Mouse (Mus musculus): ENCODE measurements at regions not wholly inside any gene's neighbourhood (a gene's known extent, or its start where the extent isn't known, plus 50 kb on each side); places are given as distances from the start of the nearest gene placed in this dataset.

DNA sequence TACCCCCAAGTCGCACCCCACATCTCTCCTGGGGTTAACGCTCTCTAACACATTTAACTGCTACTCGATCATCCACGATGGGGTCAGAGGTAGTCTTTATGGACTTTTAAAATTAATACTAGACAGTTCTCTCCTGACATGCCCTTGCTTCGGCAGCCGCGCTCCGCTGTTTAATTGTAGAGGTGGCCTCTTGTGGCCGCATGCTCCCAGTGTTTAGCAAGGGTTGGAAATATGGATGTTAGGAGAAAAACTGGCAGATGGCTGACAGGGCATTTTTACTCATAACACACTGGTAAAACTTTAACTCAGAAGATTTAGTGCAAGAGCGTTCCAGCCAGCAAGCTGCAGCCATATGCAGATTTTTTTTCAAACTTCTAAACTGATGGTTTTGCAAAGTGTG is 242.7 kb downstream of the Tshz3 start:
- DNase-seq (ENCODE audit: low read depth) = no peak

DNA sequence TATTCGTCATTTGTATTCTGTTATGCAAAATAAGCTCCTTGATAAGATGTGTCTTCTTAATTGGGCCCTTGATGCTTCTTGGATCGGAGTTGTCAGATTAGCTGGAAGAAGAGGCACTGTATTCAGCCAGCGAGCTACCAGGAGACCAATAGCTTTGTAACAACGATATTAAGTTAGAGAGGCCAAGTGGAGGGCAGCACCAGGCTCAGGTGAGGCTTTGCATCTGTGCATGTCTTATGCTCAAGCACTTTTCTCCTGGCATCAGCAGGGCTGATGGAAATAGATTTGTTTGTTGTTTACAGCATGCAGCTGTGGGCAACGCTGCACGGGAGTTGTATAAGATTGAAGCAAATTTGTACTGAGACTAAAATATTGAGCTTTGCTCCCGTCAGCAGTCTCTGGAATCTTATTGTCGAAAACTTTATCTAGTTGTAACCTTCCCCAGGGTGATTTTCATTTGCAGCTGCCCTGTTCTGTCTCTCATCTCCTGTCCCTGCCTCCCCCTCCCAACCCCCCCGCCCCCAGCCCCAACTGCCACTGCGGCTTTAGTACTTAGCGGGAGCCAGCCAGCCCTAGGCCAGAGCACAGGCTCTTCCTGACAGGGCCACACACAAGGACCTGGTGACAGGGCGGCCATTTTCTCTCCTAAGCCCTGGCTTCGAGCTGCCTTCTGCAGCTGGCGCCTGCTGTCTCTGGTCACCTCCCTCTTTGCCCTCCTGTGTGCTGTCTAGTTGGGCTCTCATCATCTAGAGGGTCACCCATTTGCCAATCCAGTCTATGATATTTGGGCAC is 247.3 kb downstream of the Tshz3 start:
- DNase-seq (ENCODE audit: low read depth) = no peak

DNA sequence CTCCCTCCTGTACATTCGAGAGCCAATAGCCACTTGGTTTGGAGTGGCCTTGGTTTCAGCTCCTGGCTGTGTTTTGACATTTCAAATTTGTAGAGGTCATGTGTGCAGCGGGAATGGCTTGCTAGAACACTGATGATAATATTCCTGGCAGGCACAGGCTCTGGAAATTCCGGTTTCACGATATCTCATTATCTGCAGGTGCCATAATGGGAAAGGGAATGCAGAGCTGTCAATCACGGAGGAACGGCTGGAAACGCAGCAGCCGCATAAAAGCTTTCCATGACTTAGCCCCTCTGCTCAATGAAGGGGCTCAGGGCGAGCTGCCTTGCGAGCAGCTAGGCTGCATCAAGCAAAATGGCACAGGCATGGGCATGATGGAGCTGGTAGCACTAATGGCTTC is 251.6 kb downstream of the Tshz3 start:
- DNase-seq (ENCODE audit: low read depth) = no peak

DNA sequence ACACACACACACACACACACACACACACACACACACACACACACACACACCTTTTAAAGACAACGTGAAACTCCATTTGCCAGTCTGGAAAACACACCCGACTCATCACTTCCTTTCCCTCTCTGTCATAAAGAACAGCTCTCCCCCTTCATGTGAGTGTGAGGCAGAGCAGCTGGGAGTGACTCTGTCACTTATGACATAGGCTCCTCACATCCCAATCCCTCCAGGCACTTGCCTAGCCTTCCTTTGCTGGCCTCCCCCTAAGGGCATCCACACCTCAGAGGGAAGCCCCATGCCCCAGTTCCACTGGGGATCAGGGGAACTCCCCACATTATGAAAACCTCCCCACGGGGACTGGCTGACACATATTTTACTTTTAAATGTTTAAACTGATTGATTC is 257.5 kb downstream of the Tshz3 start:
- DNase-seq (ENCODE audit: low read depth) = no peak

DNA sequence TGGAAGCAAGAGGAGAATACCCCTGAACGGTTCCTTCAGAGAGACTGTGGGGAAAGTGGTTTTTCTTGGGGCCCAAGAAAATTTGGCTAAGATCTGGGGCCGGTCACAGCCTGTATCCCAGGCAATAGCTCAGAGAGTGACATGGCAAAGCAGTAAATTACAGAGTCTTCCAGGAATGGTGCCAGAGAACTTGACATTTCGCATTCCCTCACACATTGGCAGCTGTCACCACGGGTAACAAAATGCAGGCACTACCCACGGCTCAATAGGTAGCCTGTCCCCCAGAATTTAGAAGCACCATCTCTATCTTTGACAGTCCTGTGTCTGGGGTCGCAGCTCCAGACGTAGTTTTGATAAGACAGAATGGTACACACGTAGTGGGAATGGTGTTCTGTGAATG is 260.3 kb downstream of the Tshz3 start:
- DNase-seq (ENCODE audit: low read depth) = no peak

DNA sequence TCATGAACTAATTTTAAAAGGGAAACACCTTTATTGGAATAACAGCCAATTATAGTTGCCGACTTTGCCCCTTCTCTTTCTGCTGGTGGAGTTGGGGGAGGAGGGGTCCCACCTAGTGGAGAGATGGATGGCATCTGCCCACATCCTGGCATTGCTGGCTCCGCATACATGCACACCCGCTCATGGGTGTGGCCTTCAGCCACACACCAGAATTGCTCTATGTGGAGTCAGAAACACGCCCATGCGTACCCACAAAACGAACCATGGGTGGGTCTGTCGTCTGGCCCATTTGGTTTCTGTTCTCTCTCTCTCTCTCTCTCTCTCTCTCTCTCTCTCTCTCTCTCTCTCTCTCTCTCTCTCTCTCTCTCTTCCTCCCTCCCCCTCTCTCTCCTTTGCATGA is 273.9 kb downstream of the Tshz3 start:
- DNase-seq (ENCODE audit: low read depth) = no peak

DNA sequence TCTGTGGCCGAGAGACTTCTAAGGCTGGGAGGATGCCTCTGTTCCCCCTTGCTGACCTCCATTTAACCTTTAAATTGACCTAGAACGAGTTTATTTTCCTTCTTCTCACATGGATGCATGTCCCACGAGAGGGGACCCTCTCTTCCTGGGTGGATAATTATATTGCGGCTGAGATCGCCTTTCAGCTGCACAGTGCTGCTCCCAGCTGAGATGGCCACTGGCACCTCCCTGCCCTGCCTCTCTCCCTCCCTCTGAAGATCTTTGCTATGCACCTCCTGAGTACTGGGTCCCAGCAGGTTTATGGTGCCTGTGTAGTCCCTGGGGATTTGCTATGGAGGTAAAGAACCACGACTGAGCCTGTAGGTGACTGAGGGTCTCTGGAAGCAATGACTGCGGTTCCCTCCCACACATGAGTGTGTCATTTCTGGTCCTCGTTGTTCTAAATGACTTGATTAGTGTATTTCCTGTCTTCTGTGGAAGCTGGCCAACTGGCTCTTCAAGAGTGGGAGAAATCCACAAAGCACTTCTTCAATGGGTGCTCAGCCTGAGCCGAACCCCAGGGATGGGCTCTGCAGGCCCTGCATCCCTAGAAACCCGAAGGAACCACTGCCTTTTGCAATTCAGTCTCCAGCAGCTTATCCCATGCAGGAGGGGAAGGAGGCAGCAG is 275.9 kb downstream of the Tshz3 start:
- no peak for DNase-seq (ENCODE audit: low read depth)

DNA sequence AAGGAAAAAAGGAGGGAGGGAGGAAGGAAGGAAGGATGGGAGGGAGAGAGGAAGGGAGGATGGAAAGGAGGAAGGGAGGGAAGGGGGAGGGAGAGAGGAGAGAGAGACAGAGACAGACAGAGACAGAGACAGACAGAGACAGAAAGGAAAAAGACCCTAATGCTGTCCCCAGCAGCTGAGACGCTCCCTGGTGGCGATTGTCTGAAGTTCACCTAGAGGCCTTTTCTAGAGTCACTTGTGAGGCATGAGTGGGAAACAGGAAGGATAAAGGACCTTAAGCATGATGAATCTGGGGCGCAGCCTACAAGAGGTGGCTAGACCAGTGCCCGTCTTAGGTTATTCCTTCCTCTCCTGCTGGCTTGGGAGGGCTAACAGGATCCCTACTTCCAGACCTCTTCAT is 276.7 kb downstream of the Tshz3 start:
- DNase-seq (ENCODE audit: low read depth) = peak; percentile 8

DNA sequence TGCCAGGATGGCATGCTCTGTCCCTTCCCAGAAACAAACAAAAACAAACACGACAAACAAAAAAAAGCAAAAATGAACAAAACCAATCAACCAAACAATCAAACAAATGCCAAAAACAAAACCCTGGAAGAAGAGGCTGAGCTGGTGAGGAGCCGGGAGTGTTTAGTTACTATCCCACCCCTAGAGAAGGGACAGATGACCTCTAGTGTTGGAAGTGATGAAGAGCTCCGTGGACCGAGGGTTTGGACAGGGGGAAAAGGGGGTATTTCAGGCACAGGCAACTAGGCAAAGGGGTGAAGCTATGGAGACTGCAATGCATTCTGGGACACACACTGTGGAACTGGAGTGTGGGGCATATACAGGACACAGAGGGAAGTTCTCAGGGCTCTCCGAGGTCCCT is 277.6 kb downstream of the Tshz3 start:
- no peak for DNase-seq (ENCODE audit: low read depth)

DNA sequence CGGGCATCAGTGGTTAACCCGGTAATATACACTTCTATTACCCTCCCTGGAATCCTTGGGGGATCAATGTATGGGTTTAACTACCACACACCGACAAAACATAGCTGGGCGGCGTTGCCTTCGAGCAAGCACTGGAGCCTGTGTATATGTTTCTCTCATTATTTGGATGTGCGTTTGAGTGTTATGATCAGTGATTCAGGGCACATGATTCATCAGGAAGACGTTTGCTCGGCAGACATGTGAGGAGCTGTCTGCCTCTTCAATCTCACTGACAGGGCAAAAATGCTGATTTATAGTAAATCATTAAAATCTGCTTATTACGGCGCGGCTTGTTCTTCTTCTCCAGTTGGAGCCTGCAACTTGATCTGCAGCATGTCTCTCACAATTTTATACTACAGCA is 279.9 kb downstream of the Tshz3 start:
- DNase-seq (ENCODE audit: low read depth) = no peak

DNA sequence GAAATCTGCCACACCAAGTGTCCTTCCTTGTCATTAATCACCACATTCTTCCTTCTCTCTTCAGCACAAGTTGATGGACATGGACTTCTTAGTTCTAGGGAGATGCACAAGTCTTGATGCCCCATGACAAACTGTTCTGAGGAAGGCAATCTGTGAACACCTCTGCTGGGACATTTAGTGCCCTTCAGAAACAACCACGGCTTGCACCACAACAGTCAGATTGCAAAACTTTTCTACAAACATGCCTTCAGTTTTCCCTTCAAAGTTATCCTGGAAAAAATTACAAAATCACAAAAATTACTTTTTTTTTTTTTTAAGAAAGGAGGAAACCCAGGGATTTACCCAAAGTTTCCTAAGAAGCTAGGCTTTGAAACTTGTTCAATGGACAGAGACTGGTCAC is 291.5 kb downstream of the Tshz3 start:
- DNase-seq (ENCODE audit: low read depth) = no peak

DNA sequence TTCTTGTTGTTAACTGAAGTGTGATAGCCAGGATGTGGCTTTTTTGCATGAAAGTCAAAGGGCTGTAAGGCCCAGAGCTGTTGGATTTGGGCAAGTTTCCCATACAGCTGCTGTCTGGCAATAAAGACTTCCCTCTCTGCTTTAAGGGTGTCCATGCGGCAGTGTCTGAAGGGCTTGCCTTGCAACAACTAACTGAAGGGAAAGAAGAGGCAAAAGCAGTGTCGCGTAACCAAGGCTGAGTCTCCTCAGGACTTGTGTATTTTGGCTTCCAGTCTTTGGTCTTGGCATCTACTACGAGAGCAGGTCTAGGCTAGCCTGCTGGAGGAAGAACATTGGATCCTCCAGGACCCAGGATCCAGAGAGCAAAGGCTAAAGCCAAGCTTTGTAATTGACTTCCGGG is 306.7 kb downstream of the Tshz3 start:
- DNase-seq (ENCODE audit: low read depth) = no peak

DNA sequence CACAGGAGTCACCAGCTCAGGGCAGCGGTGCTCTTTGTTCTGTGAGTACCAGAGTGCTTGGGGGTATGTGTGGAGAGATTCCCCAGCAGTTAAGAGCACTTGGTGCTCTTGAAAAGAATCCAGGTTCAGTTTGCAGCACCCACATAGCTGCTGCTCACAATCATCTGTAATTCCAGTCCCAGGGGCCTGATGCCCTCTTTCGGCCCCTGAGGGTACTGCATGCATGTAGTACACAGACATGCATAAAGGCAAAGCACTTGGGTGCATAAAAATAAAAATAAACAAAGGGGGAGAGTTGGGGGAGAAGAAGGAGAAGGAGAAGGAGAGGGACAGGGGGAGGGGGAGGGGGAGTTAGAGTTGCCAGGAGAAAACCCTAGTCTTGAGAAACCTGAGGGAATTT is 307.8 kb downstream of the Tshz3 start:
- peak; percentile 3 for DNase-seq (ENCODE audit: low read depth)

DNA sequence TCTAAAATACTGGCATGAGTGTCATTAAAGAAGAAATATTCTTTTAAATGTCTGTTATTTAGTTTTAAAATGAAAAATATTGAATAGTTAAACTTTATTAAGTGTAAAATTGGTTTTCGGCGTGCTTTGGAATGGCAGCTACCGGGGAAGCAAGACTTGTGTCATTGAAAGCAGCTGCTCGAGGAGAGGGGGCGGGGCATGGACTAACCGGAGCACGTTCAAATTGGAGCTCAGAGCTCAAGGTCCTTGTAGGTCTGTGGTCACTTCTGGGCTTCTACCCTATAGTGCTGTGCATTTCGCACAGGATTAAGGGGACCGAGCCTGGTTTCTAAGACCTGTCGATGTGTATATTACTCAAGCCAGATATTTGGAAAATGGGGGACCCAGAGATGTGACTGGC is 309.0 kb downstream of the Tshz3 start:
- DNase-seq (ENCODE audit: low read depth) = no peak

DNA sequence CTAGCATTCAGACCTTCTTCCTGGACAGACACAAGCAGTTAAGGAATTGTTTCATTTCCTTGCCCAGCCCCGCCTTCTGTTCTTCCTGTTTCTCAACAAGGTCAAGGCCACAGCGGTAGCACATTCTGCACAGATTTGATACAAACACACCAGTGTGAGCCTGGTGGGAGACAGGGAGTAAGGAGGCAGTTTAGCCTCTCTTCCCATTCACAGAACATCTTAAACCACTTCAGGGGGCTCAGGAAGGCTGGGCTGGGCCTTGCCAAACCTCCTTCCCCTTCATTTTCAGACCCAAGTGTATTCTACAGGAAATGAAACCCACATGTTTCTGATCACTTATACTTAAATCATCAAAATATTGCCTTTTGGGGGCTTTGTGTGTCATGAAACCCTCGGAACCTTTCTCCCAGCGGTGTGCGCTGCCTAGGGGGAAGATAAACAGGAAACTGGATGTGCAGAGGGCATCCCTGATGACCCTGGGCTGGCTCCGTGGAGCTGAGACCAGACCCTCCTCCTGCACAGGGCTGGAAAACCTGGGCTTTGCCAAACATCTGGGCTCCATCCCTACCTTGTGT is 313.3 kb downstream of the Tshz3 start:
- no peak for DNase-seq (ENCODE audit: low read depth)

DNA sequence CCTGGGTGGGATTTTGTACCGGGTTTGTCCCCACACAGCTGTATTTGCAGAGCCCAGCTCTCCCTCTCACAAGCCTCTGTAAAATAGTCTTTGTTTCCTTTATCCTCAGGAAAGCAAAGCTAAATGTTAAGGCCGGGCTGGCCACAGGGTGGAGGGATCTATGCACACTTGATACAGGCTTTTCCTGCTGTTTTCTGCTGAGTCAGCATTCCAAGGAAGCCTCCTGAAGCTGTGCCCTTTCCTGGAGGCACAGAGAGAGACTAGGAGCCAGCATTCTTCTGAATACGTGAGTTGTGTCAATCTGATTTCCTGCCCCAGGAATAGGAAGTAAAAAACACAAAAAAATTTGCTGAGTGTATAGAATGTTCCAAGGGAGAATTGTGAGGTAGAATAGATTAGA is 322.2 kb downstream of the Tshz3 start:
- DNase-seq (ENCODE audit: low read depth) = no peak

DNA sequence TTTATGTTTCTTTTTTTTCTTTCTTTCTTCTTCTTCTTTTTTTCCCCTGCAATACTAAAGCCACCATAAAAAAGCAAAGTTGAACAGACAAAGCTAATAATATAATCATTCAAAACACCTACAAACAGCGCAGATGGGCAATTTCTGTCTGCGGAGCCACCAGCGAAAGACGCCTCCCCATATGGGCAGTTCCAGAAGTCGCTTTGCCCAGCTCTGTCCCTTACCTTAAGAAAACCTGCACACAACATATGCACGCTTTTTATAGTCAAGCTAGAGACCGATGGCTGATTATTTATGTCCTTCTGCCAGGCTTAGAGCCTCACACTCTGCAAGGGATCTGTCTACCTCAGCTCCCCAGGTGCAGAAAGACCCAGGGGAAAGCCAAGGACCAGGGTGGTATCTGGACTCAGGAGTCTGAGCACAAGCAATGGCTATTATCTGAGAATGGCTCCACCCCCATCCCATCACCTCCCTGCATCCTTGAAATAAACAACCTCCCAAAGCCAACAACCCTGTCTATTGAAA is 326.6 kb downstream of the Tshz3 start:
- DNase-seq (ENCODE audit: low read depth) = no peak

DNA sequence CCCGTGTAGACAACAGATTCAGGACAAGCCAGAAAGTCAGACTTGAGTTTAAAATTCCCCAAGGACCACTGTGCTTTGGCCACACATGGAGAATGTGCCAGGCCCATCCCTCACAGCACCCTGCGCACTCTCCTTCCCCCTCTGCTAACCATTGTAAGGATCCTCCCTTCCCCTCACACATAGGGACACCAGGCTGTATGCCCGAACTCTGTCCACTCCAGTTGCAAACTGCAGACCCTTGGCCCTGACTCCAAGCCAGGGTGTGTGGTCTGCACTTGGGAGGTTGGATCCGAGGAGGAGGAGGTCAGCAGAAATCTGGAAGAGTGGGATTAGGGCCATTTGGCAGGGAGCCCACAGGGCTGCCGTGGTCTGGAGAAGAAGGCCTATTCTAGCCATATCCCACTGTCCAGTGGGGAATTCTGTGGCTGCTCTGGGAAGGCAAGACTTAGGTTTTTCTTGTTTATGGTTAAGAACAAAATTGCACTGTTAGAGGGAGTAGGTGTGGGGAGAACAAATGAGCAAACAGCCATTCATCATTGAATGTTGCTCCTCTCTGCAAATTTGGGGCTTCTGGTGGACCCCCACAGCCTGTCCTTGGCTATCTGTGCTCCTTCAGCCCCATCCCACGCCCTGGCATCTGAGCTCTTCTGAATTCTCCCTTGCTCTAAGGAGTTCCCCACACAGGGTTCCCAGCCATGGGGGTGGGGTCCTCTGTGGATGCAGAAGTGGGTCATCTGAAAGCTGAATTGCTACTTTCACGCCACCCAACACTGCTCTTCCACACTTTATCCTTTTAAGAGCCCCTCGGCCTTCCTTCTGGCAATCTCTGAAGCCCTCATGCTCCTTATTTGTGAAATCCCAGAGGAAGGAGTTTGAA is 366.9 kb downstream of the Tshz3 start:
- DNase-seq (ENCODE audit: low read depth) = no peak

DNA sequence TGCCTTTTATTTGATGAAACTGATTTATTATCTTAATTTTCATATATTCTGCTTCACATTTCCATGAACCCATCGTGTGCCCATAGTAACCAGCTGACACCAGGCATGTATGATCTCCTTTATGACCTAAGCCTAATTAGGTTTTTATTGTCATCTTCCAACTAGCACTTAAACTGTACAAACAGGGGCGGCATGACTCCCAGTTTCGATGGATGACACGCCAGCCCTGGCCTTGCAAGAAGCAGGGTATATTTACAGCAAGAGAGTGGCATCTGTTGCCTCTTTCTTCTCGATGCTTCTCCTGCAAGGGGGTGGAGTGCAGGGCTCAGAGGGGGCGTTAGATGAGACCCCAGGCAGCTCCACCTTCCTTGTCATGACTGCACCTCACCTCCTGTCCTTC is 379.8 kb downstream of the Tshz3 start:
- DNase-seq (ENCODE audit: low read depth) = no peak

DNA sequence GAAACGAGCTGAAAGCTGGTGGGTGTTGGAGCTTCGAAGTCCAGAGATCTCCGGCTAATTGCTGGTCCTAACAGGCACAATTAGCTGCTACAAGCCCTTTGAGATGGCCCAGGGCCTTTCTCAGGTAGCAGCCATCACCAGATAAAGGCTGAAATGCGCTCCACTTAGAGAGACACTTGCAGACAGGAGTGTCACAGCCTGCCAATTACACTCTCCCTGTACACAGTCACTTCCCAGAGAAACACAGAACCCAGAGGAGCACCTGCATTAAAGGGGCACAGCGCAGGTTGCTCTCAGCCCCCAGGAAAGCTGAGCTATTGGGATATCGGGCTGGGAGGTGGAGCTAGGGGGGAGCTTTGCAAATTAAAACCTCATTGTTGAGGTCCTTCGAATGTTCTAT is 380.2 kb downstream of the Tshz3 start:
- DNase-seq (ENCODE audit: low read depth) = no peak

DNA sequence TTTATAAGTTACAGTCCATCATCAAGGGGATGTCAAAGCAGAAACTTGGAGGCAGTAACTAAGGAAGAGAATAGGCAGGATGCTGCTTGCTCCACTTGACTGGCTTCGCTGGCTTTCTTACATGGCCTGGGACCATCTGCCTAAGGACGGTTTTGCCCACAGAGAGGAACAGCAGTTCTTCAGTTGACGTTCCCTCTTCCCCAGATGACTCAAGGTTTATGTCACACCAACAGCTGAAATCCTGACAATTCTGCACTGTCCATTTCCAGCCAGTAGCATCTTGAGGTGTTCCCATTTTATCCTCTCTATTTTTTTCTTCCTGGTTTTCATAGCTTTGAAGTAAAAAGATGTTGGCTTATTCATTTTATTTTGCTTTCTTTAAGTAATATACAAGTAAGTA is 391.8 kb downstream of the Tshz3 start:
- no peak for DNase-seq (ENCODE audit: low read depth)

DNA sequence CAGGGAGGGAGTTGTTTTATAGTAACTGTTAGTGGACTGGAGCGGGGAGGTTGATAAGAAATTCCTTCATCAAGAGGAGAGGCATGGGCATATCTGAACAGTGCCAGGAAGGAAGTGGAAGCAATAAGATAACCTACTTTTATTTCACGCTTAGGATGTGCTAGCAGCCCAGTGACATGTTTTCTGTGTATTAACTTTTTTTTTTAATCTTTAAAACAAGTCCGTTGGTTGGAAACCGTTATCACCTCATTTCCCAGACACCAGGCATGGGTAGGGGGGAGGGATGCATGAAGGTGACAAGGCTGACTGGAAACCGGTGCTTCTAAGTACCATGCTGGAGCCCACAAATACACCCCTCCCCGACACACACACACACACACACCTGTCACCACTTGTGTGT is 394.7 kb downstream of the Tshz3 start:
- peak; percentile 20 for DNase-seq (ENCODE audit: low read depth)

Data from c-Kit-positive CD71-negative TER-119-negative erythroid progenitor cells, embryonic 14.5 days (primary cell).